Mouse (Mus musculus): Measurements from ENCODE around the gene Cdkn2c.

DNA sequence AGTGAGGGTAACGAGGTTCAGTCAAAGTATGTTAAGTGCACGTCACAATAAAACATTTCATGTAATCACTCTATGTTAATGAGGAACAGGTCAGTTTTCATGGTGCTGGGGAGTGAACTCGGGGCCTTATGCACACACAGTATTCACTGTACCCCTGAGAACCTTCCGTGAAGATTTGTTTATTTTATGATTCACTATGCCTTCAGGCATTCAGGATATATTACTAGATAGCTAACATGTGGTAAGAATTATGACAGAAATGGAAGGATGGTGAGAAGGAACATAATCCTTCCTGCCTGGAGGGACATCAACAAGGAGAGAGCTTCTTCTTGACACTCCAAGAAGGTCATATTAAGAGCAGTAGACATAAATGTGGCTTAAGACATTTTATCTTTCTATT lies 19.7 kb downstream of the Cdkn2c start:
- TF ChIP-seq POLR2A (IDR thresholded peaks at IDR 0.05; ENCODE audit: control insufficient read depth, extremely low read depth, insufficient read depth, low read length, poor library complexity) = no peak
- no peak for TF ChIP-seq CTCF (IDR thresholded peaks at IDR 0.05; ENCODE audit: borderline replicate concordance, control insufficient read depth, extremely low read depth, insufficient read depth, low read length, poor library complexity)
